Mouse (Mus musculus) ES-E14 (cell line): Measurements from ENCODE around the gene Ptprm.

Experiments
- MAFK ChIP-seq: IDR thresholded peaks from 2 replicates; pipeline ENCODE4 v1.6.1; 2014; ENCODE audit warnings: mild to moderate bottlenecking, low read depth, low read length, inconsistent platforms; ENCODE audit not compliant: insufficient read depth
- ZNF384 ChIP-seq: IDR thresholded peaks from 2 replicates; pipeline ENCODE4 v1.6.1; 2012; ENCODE audit warnings: low read depth, low read length, inconsistent platforms

DNA sequence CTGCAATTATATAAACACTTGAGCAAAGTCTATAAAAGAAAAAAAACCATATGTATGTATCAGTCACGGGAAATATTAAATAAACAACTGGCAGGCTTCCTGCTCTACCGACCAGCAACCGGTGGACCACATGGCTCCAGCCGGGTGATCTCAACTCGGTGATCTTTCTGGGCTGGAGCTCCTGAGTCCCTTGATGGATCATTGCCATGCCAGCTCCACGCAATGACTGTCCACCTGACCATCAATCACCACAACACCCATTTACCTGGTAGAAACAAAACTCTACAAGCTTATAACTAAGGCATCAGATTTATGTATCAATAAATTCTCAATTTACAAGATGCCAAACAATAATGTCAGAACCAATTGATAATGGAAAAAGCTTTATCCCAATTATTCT, 322.2 kb downstream of the Ptprm start:
- TF ChIP-seq ZNF384 (no peak), MAFK (no peak)
